Mouse (Mus musculus): Measurements from ENCODE around the gene Dpp7. TPM values are rescaled to one million over a fixed set of nuclear protein-coding genes. Genes with fewer than 3 reads are reported as not detected.

Dpp7 gene
- polyA plus RNA-seq, 1 experiment from 2014 or later: 18.7 TPM

DNA sequence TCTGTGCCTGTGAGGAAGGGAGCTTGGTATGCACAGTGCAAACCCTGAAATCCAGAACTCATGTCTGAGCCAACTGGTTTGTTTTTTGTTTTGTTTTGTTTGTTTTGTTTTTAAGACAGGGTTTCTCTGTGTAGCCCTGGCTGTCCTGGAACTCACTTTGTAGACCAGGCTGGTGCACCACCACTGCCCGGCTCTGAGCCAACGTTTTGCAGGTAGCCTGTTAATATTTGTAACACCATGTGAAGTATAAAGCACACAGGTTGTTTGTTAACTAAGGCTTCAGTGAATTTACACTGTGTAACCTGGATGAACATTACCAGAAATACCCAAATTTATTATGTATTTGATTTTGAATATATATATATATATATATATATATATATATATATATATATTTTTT is 30.1 kb downstream of the Dpp7 start:
- Histone ChIP-seq H3K4me3 (no peak overlapping the region), H3K27ac (no peak overlapping the region), H3K27me3 (ENCODE audit: low read depth, poor library complexity, severe bottlenecking) (peaks cover 2% of the 10 kb centered on the region; the same call in 1 of the 2 replicates), H3K4me1 (no peaks in the 10 kb centered on the region; the same call in 1 of the 2 replicates), H3K9me3 (replicated peaks) (no peaks in the 10 kb centered on the region), H3K36me3 (no peaks in the 10 kb centered on the region)
- 76% methylated on average over 2 of the region's 2 CpGs for WGBS
- DNase-seq (ENCODE audit: low spot score): no peak

DNA sequence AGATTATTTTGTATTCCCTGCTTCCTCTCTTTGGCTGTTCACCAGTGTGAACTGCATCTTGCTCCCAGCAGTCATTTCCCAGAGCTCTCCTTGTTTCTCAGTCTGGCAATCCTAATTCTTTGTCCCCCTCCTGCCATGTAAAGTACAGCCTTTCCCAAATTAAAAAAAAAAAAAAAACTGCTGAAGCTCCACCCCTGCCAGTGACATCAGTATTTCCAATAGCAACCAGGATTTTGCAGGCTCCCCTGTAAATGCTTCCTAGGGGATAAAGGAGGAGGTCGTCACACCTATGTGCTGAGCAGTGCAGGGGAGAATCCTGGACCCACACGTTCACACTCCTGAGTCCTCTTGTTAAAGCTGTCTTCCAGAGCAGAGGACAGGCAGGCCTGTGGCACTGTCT is 36.1 kb downstream of the Dpp7 start:
- H3K4me1 ChIP-seq: peaks cover 8% of the 10 kb centered on the region; the same call in 1 of the 2 replicates
- no peak overlapping the region for H3K4me3 ChIP-seq
- no peak for DNase-seq (ENCODE audit: low spot score)
- H3K27ac ChIP-seq: no peak overlapping the region
- H3K9me3 ChIP-seq (replicated peaks): no peaks in the 10 kb centered on the region
- peaks cover 62% of the 10 kb centered on the region for H3K27me3 ChIP-seq (ENCODE audit: low read depth, poor library complexity, severe bottlenecking)
- WGBS: 35% methylated on average over 2 of the region's 2 CpGs
- no peaks in the 10 kb centered on the region for H3K36me3 ChIP-seq

DNA sequence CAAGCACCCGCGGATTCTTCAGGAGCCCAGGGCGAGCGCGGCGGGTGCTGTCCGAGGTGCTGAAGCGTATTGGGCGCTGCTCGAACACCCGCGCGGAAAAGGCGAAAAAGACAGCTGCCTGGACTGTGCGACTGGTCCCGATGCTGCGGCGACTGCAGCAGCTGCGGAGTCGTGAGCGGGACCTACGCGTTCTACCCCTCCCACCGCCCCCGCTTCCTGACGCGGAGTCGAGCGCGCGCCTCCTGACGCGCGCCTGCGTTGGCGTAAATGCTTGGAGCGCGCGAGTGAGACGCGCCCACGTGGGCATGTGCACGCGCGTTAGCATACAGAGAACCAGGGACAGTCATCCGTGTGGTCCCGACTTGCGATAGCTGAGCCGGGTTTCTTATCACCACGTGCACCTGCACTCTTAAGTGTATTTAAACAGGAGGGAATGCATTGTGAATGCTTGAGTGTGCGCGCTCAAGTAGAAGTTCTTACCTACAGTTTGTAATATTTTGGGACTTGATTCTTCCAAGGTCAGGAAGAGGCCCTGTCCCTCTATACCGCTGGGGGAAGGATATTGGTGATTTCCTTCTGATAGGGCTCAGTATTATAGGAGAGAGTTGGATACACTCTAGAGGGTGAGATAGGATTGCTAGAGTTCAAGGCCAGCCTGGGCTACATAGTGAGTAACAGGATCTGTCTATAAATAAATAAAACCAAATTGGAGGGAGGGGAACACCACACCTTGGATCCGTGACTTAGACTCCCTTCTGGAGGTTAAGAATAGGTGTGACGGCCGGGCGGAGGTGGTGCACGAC is 37.0 kb downstream of the Dpp7 start, which contains the start of gene Grin1:
Gene Grin1, minus strand, starts transcription at position 217 of the 803 bp plus-strand sequence.
- Histone ChIP-seq H3K27me3 (ENCODE audit: low read depth, poor library complexity, severe bottlenecking) (peaks cover 69% of the 10 kb centered on the region), H3K36me3 (no peaks in the 10 kb centered on the region), H3K9me3 (replicated peaks) (no peaks in the 10 kb centered on the region), H3K27ac (no peak within 1 kb of the TSS), H3K4me3 (peak within 1 kb of the TSS; percentile 34), H3K4me1 (peaks cover 8% of the 10 kb centered on the region; the same call in 1 of the 2 replicates)
- DNase-seq (ENCODE audit: low spot score): peak; percentile 89
- WGBS: 11% methylated on average over 58 of the region's 58 CpGs

DNA sequence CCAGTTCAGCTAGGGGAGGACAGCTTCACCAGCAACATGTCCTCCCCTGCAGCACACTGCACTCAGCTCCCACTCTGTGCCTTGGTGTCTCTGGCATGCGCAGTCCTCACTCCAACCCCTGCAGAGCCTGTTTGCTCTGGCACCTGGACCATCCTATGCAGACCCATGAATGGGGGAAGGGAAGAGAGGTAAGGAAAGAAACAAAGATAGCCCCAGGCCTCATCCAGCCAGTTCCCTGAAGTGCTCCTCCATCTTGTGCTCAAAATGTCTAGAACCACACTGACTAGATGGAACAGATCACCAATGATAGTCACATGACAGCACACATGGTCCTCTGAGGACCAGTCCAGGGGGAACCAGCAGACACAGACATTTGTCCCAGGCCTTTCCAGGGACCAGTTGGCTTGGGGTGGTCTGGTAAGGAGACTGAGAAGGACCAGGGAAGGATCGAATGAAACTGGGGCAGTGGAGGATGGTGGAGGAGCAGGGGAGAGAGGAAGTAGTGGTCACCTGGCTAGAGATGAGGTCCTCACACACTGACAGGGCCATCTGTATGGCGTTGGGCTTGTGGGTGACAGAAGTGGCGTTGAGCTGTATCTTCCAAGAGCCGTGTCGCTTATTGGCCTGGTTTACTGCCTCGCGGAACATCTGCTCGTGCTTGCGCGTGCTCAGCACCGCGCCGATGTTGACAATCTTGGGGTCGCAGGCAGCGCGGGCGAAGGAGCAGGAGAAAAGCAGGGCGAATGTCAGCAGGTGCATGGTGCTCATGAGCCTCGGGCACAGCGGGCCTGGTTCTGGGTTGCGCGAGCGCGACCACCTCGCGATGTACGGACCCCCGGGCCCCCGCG is 37.8 kb downstream of the Dpp7 start:
- no peak for DNase-seq (ENCODE audit: low spot score)
- H3K36me3 ChIP-seq: no peaks in the 10 kb centered on the region
- peaks cover 8% of the 10 kb centered on the region; the same call in 1 of the 2 replicates for H3K4me1 ChIP-seq
- 8% methylated on average over 31 of the region's 31 CpGs for WGBS
- no peaks in the 10 kb centered on the region for H3K9me3 ChIP-seq (replicated peaks)
- H3K27me3 ChIP-seq (ENCODE audit: low read depth, poor library complexity, severe bottlenecking): peaks cover 78% of the 10 kb centered on the region
- H3K27ac ChIP-seq: no peak overlapping the region
- H3K4me3 ChIP-seq: peak overlapping the region; percentile 34

DNA sequence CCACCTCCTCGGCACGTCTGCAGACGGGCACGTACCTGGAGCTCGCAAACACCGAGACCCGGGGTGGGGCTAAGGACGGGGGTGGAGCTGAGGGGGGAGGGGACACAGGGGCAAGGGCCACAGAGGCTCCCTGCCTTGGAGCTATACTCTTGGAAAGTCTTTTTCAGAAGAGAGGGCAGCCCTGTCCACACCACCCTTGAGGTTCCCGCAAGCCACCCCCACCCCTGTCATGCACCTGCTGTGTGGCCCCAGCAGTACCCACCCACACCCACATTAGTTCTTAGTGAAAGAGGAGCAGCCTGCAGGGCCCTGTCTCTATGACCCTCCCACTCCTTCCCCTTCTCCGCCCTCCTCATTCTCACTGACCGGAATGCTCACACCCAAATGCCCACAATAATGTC is 44.7 kb downstream of the Dpp7 start:
- 7% methylated on average over 11 of the region's 11 CpGs for WGBS
- peaks cover 99% of the 10 kb centered on the region for H3K27me3 ChIP-seq (ENCODE audit: low read depth, poor library complexity, severe bottlenecking)
- DNase-seq (ENCODE audit: low spot score): no peak
- H3K36me3 ChIP-seq: no peaks in the 10 kb centered on the region
- no peak overlapping the region for H3K27ac ChIP-seq
- no peaks in the 10 kb centered on the region for H3K9me3 ChIP-seq (replicated peaks)
- H3K4me1 ChIP-seq: no peaks in the 10 kb centered on the region
- H3K4me3 ChIP-seq: no peak overlapping the region

DNA sequence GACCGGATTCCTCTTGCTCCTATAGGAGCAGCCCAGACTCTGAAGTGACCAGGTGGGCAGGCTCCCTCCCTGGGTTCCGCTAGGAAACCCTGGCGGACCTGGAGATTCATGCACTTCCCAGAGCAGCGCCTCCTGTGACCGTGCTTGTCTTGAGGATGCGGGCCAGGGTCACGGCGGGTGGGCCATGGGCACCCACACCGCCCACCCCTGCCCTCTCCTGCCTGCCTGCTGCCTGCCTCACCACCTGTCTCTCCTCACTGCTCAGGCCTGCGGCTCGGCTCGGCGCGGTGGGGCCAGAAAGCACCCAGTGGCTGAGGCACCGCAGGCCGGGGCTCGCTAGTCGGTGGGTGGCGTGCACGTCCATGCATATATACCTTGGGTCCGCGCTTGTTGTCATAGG is 45.2 kb downstream of the Dpp7 start:
- WGBS: 1% methylated on average over 22 of the region's 22 CpGs
- H3K27ac ChIP-seq: no peak overlapping the region
- H3K27me3 ChIP-seq (ENCODE audit: low read depth, poor library complexity, severe bottlenecking): peaks cover 99% of the 10 kb centered on the region
- H3K36me3 ChIP-seq: no peaks in the 10 kb centered on the region
- H3K4me3 ChIP-seq: no peak overlapping the region
- no peaks in the 10 kb centered on the region for H3K9me3 ChIP-seq (replicated peaks)
- no peaks in the 10 kb centered on the region for H3K4me1 ChIP-seq
- no peak for DNase-seq (ENCODE audit: low spot score)

DNA sequence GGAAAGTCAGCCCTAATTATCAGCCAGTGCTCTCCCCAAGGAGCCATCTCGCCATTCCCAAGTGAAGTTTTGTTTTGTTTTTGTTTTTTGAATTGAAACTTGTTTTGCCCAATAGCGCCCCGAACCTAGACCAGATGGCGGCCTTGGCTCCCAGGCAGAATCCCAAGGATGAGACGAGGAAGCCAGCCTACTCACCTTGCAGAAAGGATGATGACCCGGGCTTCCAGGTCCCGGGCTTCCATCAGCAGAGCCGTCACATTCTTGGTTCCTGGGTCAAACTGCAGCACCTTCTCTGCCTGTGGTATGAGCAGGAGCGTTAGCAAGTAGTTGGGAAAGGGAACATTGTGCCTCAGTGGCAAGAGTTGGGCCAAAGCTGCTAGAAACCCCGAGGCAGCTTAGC is 46.0 kb downstream of the Dpp7 start:
- H3K9me3 ChIP-seq (replicated peaks): no peaks in the 10 kb centered on the region
- peaks cover 99% of the 10 kb centered on the region for H3K27me3 ChIP-seq (ENCODE audit: low read depth, poor library complexity, severe bottlenecking)
- no peaks in the 10 kb centered on the region for H3K36me3 ChIP-seq
- H3K27ac ChIP-seq: no peak overlapping the region
- DNase-seq (ENCODE audit: low spot score): no peak
- 50% methylated on average over 10 of the region's 10 CpGs for WGBS
- H3K4me3 ChIP-seq: no peak overlapping the region
- peaks cover 3% of the 10 kb centered on the region for H3K4me1 ChIP-seq

DNA sequence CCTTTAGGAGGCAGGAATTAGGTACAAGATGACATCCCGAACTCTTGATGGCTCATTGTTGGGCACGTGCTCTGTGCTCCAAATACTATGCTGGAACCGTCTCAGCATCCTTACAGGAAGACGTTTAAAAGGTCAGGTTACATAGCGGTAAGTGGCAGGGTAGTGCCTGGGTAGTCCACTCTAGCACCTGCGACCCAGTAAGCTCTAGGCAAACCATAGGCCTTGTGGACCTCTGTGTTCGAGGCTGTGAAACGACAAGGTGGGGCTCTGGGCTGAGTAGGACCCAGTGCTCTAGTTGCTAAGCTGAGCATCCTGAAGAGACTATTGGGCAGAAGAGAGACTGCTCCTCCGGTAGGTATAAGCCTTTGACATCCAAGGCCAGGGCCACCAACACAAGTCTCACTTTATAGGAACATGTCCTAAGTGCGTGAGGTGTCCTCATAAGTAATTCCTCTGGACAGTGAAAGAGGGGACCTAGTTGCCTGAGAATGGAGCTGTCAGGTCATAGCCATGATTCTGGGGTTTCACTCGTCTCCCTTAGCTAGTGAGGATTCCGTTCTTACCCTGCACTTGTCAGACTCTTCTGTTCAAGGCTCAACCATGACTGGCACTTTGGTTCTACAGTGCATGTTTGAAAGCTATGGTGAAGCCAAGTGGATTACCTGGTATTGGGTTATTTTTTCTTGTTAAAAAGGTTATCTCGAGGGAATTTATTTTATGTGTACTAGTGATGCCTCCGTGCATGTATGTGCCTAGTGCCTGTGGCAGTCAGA is 50.4 kb downstream of the Dpp7 start:
- Histone ChIP-seq H3K4me3 (peak overlapping the region; percentile 51), H3K27ac (no peak overlapping the region), H3K27me3 (ENCODE audit: low read depth, poor library complexity, severe bottlenecking) (peaks cover 89% of the 10 kb centered on the region), H3K9me3 (replicated peaks) (no peaks in the 10 kb centered on the region), H3K4me1 (peaks cover 12% of the 10 kb centered on the region), H3K36me3 (no peaks in the 10 kb centered on the region)
- WGBS: 52% methylated on average over 14 of the region's 14 CpGs
- no peak for DNase-seq (ENCODE audit: low spot score)

DNA sequence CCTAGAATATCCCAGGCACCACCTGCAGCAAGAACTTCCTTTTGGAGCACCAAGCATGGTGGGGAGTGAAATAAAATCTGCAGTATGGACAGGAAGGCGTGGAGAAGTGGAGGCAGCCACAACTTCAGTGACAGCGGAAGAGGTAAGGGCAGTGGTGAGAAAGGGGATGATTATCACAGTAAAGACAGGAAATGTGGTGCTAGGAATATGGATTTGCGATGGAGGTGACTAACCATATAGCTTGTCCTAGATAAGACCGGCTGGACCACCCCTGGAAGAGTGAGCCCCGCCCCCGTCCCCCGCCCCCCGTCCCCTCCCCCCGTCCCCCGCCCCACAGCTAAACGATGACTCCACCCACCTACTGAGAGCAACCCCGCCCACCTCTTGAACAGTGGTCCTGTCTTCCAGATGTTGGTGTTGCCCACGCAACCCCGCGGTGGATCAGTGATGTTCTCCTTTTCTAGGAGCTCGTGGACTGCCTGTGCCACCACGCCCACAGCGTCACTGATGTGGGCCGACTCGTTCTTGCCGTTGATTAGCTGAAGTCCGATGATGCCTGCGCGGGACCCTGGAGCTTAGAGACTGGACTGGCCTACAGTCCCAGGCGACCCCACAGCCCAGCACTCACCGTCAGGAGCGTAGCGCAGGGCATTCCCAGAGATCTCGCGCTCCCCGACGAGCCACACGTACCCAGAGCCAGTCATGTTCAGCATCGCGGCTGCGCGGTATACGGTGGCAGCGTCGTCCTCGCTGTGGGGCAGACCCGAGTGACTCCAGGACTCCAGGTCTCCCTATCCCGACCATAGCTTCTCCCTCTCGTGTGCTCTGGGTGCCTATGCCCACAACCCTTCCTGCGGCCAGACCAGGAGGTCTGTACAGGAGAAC is 51.3 kb downstream of the Dpp7 start:
- WGBS: 2% methylated on average over 44 of the region's 45 CpGs
- H3K36me3 ChIP-seq: no peaks in the 10 kb centered on the region
- DNase-seq (ENCODE audit: low spot score): peak; percentile 66
- peaks cover 80% of the 10 kb centered on the region for H3K27me3 ChIP-seq (ENCODE audit: low read depth, poor library complexity, severe bottlenecking)
- H3K4me1 ChIP-seq: peaks cover 12% of the 10 kb centered on the region
- H3K9me3 ChIP-seq (replicated peaks): no peaks in the 10 kb centered on the region
- H3K4me3 ChIP-seq: peak overlapping the region; percentile 51
- H3K27ac ChIP-seq: no peak overlapping the region

DNA sequence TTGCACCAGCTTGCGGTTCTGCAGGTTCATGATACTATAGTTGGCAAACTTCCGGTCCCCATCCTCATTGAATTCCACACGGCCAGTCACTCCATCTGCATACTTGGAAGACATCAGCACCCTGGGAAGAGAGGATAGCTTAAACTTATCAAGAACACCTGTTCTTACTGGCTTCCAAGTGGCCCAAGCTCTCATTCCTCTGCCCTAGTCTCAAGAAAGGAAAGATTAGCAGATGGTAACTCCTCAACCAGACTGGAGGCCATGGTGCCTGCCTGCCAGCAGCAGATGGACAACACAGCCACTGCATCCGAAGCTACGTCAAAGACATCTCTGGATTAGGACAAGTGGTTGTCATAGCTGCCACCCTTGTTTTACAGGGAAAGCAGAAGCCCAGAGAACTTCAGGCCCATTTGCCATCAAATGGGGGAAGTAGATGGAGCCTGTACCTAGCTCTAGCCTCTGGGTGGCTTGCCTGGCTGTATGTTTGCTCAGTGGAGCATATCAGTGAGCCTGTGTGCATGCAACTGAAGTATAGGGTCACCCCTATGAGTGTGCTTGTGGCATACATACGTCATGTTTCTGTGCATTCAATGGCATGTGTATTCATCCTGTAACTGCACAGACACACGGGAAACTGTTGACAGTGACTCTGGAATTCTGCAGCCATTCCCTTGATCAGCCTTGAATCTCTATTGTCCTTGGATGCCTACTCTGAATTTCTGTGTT is 52.1 kb downstream of the Dpp7 start:
- H3K27ac ChIP-seq: no peak overlapping the region
- peak overlapping the region; percentile 51 for H3K4me3 ChIP-seq
- H3K4me1 ChIP-seq: peaks cover 12% of the 10 kb centered on the region
- H3K36me3 ChIP-seq: no peaks in the 10 kb centered on the region
- no peak for DNase-seq (ENCODE audit: low spot score)
- peaks cover 72% of the 10 kb centered on the region for H3K27me3 ChIP-seq (ENCODE audit: low read depth, poor library complexity, severe bottlenecking)
- no peaks in the 10 kb centered on the region for H3K9me3 ChIP-seq (replicated peaks)
- WGBS: 72% methylated on average over 7 of the region's 7 CpGs

DNA sequence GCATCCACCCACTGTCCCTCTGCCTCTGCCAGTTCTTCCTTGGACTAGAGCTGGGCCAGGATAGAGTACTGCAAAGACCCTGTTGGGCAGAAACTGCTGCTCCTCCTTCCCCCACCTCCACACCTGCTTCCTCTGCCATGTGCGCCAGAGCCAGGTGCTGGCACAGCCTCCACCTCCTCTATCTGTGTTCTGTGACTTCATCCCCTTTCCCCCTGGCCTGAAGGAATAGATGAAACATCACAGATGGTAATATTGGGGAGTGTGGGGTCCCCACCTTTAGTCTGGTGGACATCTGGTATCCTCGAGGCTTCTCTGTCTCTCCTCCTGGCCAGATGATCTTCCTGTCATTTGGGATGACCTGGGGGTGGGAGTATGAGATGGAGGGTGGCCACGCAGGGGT is 52.7 kb downstream of the Dpp7 start:
- Histone ChIP-seq H3K4me3 (no peak overlapping the region), H3K36me3 (no peaks in the 10 kb centered on the region), H3K27me3 (ENCODE audit: low read depth, poor library complexity, severe bottlenecking) (peaks cover 67% of the 10 kb centered on the region), H3K4me1 (peaks cover 12% of the 10 kb centered on the region), H3K27ac (no peak overlapping the region), H3K9me3 (replicated peaks) (no peaks in the 10 kb centered on the region)
- no peak for DNase-seq (ENCODE audit: low spot score)
- 74% methylated on average over 3 of the region's 3 CpGs for WGBS

Data from limb, embryonic 10.5 days (tissue).